Mouse (Mus musculus): ENCODE results near the gene Stx8. TPM values are rescaled to one million over a fixed set of nuclear protein-coding genes. Genes with fewer than 3 reads are reported as not detected.

The Stx8 gene
- polyA plus RNA-seq, 1 experiment from 2014 or later, result 64.6 TPM

DNA sequence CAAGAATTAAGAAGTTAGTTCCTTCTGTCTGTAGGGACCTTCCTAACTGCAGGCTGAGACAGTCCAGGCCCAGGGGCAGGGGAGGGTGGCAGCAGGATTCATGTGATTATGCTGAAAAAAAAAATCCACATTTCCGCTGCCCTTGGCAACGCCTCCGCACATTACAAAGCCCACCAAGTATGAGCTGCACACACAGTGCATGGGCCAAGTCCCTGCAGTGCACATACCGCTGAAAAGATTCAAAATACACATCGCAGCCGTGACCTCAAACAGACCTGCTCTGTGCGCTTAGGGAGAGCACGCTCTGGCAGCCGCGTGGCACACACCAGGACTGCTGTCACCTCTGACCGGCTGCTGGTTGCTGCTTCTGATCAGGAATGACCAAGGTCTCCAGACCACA is 250.0 kb downstream of the Stx8 start:
- WGBS, result 39% methylated on average over 11 of the region's 11 CpGs
- Histone ChIP-seq H3K4me3 (replicated peaks) (no peak overlapping the region), H3K27me3 (replicated peaks) (no peaks in the 10 kb centered on the region), H3K9ac (replicated peaks) (no peak overlapping the region), H3K9me3 (replicated peaks) (no peaks in the 10 kb centered on the region), H3K27ac (replicated peaks) (peak overlapping the region; percentile 42), H3K36me3 (no peaks in the 10 kb centered on the region), H3K4me2 (no peak overlapping the region), H3K4me1 (peaks cover 34% of the 10 kb centered on the region)
- no peak for ATAC-seq (ENCODE audit: low FRiP score)

DNA sequence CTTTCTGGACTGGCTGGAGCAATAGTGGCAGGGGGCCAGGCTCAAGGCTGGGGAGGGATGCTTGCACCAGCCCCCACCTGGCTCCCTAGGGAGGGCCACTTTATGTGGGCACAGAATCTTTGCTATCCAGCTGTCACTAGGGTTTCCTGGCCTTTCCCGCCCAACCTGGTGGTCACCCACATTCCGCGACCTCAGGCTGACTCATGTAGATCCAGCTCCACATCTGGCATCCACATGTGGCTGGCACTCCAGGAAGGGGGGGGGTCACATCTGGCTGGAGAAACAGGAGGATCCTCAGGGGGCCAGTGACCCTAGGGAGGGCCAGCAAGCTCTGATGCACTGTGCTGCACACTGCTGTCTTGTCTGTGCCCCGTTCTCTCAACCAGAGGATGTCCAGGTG is 254.7 kb downstream of the Stx8 start:
- no peaks in the 10 kb centered on the region for H3K9me3 ChIP-seq (replicated peaks)
- no peaks in the 10 kb centered on the region for H3K36me3 ChIP-seq
- H3K9ac ChIP-seq (replicated peaks), result no peak overlapping the region
- H3K4me1 ChIP-seq, result peaks cover 17% of the 10 kb centered on the region
- no peak for ATAC-seq (ENCODE audit: low FRiP score)
- H3K27ac ChIP-seq (replicated peaks), result no peak overlapping the region
- no peak overlapping the region for H3K4me2 ChIP-seq
- WGBS, result 94% methylated on average over 4 of the region's 4 CpGs
- H3K4me3 ChIP-seq (replicated peaks), result no peak overlapping the region
- H3K27me3 ChIP-seq (replicated peaks), result no peaks in the 10 kb centered on the region

DNA sequence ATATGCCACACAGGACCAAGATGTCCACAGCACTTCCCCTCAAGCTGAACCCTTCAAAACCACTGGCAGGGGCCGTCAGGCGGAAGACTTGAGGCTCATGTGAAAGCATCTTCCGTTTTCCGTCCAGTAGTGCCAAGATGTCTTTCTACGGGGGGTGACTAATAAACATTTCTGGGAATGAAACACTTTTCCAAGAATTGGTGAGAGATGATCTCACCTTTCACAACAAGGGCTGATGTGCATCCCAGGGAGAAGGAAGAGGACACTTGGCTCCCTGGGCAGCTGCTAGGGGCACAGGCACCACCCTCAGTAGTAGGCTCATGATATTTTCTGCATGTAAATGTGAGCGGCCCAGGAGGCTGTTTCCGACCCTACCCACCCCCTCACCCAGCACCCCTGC is 256.2 kb downstream of the Stx8 start:
- H3K36me3 ChIP-seq, result no peaks in the 10 kb centered on the region
- H3K9me3 ChIP-seq (replicated peaks), result no peaks in the 10 kb centered on the region
- peaks cover 12% of the 10 kb centered on the region; the same call in 1 of the 2 replicates for H3K4me1 ChIP-seq
- H3K27ac ChIP-seq (replicated peaks), result no peak overlapping the region
- H3K27me3 ChIP-seq (replicated peaks), result no peaks in the 10 kb centered on the region
- no peak overlapping the region for H3K4me3 ChIP-seq (replicated peaks)
- H3K4me2 ChIP-seq, result no peak overlapping the region
- no peak for ATAC-seq (ENCODE audit: low FRiP score)
- WGBS, result 94% methylated on average over 7 of the region's 7 CpGs
- no peak overlapping the region for H3K9ac ChIP-seq (replicated peaks)

DNA sequence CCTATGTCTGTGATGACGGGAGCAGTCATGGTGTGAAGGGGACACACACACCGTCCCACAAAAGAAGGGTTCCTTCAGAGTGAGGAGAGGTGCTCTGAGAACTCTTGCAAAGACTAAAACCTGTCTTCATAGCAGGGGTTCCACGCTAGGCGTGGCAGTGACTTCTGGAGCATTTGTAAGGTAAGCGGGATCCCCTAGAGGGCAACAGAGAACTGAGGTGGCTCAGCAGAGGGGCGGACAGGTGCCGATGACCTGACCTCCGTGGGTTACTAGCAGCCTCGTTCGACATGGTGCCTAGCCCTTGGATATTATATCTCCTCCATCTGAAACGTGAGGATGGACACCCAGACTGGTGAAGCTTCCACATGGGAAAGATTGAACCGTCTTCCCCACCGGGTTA is 257.1 kb downstream of the Stx8 start:
- no peaks in the 10 kb centered on the region for H3K9me3 ChIP-seq (replicated peaks)
- no peak overlapping the region for H3K27ac ChIP-seq (replicated peaks)
- no peaks in the 10 kb centered on the region for H3K27me3 ChIP-seq (replicated peaks)
- ATAC-seq (ENCODE audit: low FRiP score), result no peak
- WGBS, result 85% methylated on average over 13 of the region's 13 CpGs
- H3K4me2 ChIP-seq, result no peak overlapping the region
- H3K9ac ChIP-seq (replicated peaks), result no peak overlapping the region
- peaks cover 13% of the 10 kb centered on the region; the same call in 1 of the 2 replicates for H3K4me1 ChIP-seq
- no peak overlapping the region for H3K4me3 ChIP-seq (replicated peaks)
- H3K36me3 ChIP-seq, result no peaks in the 10 kb centered on the region

DNA sequence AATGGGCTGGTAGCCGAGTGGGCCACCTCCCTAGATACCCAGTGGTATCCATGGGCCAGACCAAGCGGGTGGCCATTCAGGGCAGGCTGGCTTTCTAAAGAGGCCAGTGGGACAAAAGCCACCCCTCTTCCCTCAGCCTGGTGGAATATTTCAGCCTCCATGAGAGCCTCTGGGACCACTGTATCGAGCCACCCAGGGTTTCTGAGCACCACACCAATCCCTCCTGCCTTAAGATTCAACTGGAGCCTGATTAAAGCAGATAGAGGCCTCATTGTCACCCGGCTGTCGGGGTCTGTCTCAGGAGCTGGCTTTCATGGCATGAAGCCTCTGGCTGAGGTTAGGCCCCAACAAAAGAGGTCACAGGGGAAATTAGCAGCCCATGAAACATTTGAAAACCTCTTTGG is 260.7 kb downstream of the Stx8 start:
- Histone ChIP-seq H3K27me3 (replicated peaks) (no peaks in the 10 kb centered on the region), H3K9ac (replicated peaks) (no peak overlapping the region), H3K4me3 (replicated peaks) (no peak overlapping the region), H3K9me3 (replicated peaks) (no peaks in the 10 kb centered on the region), H3K4me2 (no peak overlapping the region), H3K36me3 (no peaks in the 10 kb centered on the region), H3K27ac (replicated peaks) (0 out of 2 replicates have a peak overlapping the region, but pooled peaks have one; percentile 41), H3K4me1 (peaks cover 12% of the 10 kb centered on the region; the same call in 1 of the 2 replicates)
- 26% methylated on average over 5 of the region's 5 CpGs for WGBS
- ATAC-seq (ENCODE audit: low FRiP score), result no peak

DNA sequence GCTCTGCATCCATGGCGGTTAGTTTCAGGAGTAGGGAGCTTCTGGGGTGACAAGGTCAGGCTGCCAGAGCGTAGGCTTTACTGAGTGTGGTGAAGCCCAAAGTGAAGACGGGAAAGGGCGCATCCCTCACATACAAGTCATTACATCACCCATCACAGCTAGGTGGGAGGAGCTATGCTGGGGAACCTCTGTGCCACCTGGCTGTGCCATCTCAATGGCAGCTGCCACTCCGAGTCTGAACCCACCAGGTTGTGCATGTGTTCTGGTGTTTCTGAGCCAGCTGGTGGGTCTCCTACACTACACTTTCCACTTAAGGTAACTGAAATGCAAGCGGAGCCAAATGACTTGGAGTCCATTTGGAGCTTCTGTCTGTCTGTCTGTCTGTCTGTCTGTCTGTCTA is 261.8 kb downstream of the Stx8 start:
- H3K36me3 ChIP-seq, result no peaks in the 10 kb centered on the region
- H3K4me3 ChIP-seq (replicated peaks), result no peak overlapping the region
- H3K4me2 ChIP-seq, result no peak overlapping the region
- no peak overlapping the region for H3K27ac ChIP-seq (replicated peaks)
- ATAC-seq (ENCODE audit: low FRiP score), result no peak
- no peaks in the 10 kb centered on the region for H3K9me3 ChIP-seq (replicated peaks)
- H3K27me3 ChIP-seq (replicated peaks), result no peaks in the 10 kb centered on the region
- H3K4me1 ChIP-seq, result peaks cover 12% of the 10 kb centered on the region; the same call in 1 of the 2 replicates
- no peak overlapping the region for H3K9ac ChIP-seq (replicated peaks)
- 91% methylated on average over 6 of the region's 6 CpGs for WGBS

DNA sequence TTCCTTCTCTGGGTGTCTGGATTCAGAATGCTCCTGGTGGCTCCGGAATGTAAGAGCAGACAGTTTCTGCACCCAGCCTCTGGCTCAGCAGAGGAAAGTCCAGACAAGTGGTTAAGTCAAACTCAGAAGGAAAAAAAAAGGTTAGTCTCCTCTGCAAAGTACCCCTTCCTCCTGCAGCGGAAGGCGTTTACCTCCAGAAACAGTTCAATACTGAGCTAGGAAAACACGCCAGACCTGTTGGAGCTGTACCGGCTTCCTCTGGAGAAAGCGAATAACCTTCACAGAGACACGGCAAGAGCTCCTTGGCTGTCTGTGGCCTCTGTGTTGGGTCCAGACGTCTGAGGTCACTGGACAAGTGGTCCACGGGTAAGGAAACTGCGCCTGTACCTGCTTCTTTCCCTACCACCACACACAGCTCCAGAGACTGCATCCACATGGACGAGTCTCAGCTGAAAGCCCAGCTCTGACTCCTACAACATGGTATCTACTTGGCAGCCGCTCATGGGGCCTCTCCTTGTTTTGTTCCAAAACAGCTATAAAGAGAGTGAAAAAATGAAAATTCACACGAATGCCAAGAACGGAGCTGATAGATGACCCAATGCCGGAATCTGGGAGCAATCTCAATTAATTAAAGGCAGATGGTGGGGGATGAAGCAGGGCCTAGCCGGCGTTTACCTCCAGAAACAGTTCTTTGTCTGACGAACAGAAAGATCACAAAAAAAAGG is 263.1 kb downstream of the Stx8 start:
- H3K9me3 ChIP-seq (replicated peaks), result no peaks in the 10 kb centered on the region
- no peaks in the 10 kb centered on the region for H3K27me3 ChIP-seq (replicated peaks)
- H3K36me3 ChIP-seq, result no peaks in the 10 kb centered on the region
- peaks cover 12% of the 10 kb centered on the region; the same call in 1 of the 2 replicates for H3K4me1 ChIP-seq
- H3K27ac ChIP-seq (replicated peaks), result peak overlapping the region; percentile 18; the same call in 1 of the 2 replicates
- no peak overlapping the region for H3K4me3 ChIP-seq (replicated peaks)
- 57% methylated on average over 18 of the region's 18 CpGs for WGBS
- no peak for ATAC-seq (ENCODE audit: low FRiP score)
- no peak overlapping the region for H3K4me2 ChIP-seq
- H3K9ac ChIP-seq (replicated peaks), result no peak overlapping the region

DNA sequence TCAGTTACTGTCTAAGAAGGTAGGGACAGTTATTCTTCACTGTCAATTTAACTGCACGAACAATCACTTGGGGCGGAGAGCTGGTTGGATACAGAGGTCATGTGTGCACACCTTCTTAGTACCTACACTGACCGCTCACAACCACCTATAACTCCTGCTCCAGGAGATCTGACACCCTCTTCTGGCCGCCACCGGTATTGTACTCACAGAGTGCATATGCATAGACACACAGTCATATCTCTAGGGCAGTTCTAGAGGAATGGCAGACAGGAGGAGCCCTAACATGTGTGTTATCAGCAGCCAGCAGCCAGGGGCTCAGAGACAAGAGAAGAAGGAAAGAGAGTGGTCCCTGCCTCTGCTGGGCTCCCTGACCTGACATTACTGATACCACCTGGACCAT is 265.6 kb downstream of the Stx8 start:
- Histone ChIP-seq H3K36me3 (no peaks in the 10 kb centered on the region), H3K27me3 (replicated peaks) (0 out of 2 replicates have a peak, but pooled peaks cover 5% of the 10 kb centered on the region), H3K9ac (replicated peaks) (no peak overlapping the region), H3K9me3 (replicated peaks) (no peaks in the 10 kb centered on the region), H3K4me2 (no peak overlapping the region), H3K4me1 (peaks cover 11% of the 10 kb centered on the region; the same call in 1 of the 2 replicates), H3K27ac (replicated peaks) (no peak overlapping the region), H3K4me3 (replicated peaks) (no peak overlapping the region)
- 95% methylated on average over 5 of the region's 5 CpGs for WGBS
- ATAC-seq (ENCODE audit: low FRiP score), result no peak

DNA sequence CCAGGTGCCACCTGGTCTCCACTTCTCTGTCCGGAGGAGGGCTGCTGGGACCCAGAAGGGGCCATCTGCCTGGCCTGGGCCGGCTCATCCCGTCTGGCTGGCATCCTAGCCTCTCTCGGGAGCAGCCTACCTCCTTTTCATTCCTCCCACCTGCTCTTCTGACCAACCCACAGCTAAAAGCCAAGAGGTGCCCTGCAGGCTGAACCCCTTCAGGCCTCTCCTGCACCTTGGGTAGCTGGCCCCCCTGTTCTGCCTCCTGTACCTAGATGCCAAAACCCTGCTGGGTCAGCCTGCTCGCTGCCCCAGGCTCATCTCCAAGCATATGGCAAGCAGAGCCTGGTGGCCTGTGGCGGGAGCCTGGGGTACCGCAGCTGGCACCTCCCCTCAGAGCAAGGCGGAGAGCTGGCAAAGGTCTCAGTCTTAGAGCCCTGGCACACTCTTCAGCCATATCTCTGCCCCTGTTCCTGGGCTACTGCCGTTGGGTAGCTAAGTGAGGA is 267.5 kb downstream of the Stx8 start:
- no peak for ATAC-seq (ENCODE audit: low FRiP score)
- H3K9me3 ChIP-seq (replicated peaks), result no peaks in the 10 kb centered on the region
- 0 out of 2 replicates have a peak, but pooled peaks cover 4% of the 10 kb centered on the region for H3K4me1 ChIP-seq
- no peak overlapping the region for H3K27ac ChIP-seq (replicated peaks)
- H3K4me3 ChIP-seq (replicated peaks), result no peak overlapping the region
- peaks cover 15% of the 10 kb centered on the region; the same call in 1 of the 2 replicates for H3K27me3 ChIP-seq (replicated peaks)
- H3K9ac ChIP-seq (replicated peaks), result no peak overlapping the region
- no peak overlapping the region for H3K4me2 ChIP-seq
- 60% methylated on average over 9 of the region's 9 CpGs for WGBS
- H3K36me3 ChIP-seq, result no peaks in the 10 kb centered on the region

DNA sequence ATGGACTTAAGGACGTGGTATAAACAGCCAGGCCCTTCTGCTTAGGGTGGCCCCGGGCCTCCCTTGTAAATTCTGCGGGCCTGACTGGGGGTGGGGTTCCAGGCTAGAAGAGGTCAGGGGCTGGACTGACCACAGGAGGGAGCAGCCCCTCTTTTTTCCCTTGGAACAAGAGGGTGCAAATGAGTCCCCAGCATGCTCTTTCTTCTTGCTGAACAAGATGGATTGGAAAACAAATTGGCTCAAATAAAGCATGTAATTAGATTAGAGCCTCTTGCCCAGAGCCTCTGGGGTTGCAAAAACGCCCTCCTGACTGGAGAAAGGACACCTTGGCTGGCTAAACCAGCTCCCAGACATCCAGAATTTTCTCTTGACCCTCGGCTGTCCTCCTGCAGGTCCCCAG is 273.8 kb downstream of the Stx8 start:
- 11% methylated on average over 5 of the region's 5 CpGs for WGBS

DNA sequence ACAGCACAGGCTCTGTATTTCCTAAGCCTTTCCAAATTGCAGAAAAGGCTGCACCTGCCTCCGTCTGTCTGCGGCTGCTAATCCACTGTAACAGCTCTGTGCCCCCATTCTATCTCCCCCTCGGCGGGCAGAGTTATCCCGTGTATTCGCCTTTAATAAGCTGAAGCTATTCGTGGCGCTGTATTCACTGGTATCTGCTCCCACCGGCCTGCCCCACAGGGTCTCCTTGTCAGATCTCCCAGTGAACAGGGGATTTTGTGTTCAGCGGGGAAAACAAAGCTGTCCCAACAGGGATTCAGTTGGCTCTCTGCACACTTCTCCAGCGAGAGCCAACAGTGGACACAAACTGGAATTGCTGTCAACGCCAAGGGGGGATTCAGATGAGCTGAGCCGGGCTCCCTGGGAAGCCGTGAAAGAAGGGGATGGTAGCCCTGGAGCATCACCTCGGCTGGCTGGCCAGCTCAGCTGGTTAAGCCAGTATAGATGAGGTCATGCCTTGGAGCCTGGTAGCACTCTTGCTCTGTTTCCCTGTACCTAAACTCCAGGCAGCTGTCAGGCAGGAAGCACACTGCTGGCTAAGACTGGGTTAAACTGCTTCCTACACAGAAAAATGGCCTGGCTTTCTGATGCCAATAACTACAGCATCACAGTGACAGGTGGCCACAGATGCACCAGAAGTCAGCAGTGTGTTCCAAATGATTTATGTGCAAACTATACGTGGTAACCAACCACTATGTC is 278.4 kb downstream of the Stx8 start:
- Histone ChIP-seq H3K4me3 (replicated peaks) (no peak overlapping the region), H3K4me1 (peaks cover 17% of the 10 kb centered on the region), H3K36me3 (0 out of 2 replicates have a peak, but pooled peaks cover 3% of the 10 kb centered on the region), H3K27me3 (replicated peaks) (no peaks in the 10 kb centered on the region; the same call in 1 of the 2 replicates), H3K27ac (replicated peaks) (no peak overlapping the region), H3K9me3 (replicated peaks) (no peaks in the 10 kb centered on the region), H3K4me2 (no peak overlapping the region), H3K9ac (replicated peaks) (no peak overlapping the region)
- 56% methylated on average over 16 of the region's 16 CpGs for WGBS
- no peak for ATAC-seq (ENCODE audit: low FRiP score)

More for the DNA sequence above, 273.8 kb downstream of the Stx8 start:
- Histone ChIP-seq H3K9me3 (replicated peaks) (no peaks in the 10 kb centered on the region), H3K27me3 (replicated peaks) (peaks cover 20% of the 10 kb centered on the region; the same call in 1 of the 2 replicates), H3K4me3 (replicated peaks) (no peak overlapping the region), H3K4me1 (peaks cover 21% of the 10 kb centered on the region), H3K27ac (replicated peaks) (no peak overlapping the region), H3K9ac (replicated peaks) (no peak overlapping the region), H3K4me2 (no peak overlapping the region), H3K36me3 (0 out of 2 replicates have a peak, but pooled peaks cover 3% of the 10 kb centered on the region)
- ATAC-seq (ENCODE audit: low FRiP score), result no peak

DNA sequence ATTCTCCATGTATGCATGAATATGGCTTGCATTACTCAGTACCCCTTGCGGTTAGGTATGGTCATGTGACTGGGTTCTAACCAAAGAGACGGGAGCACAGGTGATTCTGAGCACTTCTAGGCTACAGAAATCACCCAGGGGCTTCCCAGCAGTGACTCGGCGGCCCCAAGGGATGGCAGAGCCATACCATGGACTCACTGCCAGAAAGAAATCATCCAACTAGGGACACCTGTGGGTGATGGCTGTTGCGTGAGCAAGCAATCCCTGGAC is 278.9 kb downstream of the Stx8 start:
- Histone ChIP-seq H3K27ac (replicated peaks) (no peak overlapping the region), H3K4me1 (peaks cover 13% of the 10 kb centered on the region), H3K4me2 (no peak overlapping the region), H3K4me3 (replicated peaks) (no peak overlapping the region), H3K36me3 (0 out of 2 replicates have a peak, but pooled peaks cover 3% of the 10 kb centered on the region), H3K9ac (replicated peaks) (no peak overlapping the region), H3K9me3 (replicated peaks) (no peaks in the 10 kb centered on the region), H3K27me3 (replicated peaks) (no peaks in the 10 kb centered on the region; the same call in 1 of the 2 replicates)
- no peak for ATAC-seq (ENCODE audit: low FRiP score)
- WGBS, result 80% methylated on average over 5 of the region's 5 CpGs
